Mouse (Mus musculus) liver, embryonic 14.5 days (tissue): ENCODE results near the gene Dynlt1f.
"Not testable (repeated sequence)": the region's sequence is repeated elsewhere in the genome, so short reads cannot be mapped to it uniquely, and the experiment has no call there.

Experiments
- CTCF ChIP-seq: IDR thresholded peaks from 2 replicates; pipeline ENCODE4 v1.5.1; 2016; ENCODE audit warnings: antibody characterized with exemption, low read depth, control low read depth
- EP300 ChIP-seq: IDR thresholded peaks from 2 replicates; pipeline ENCODE4 v1.6.1; 2016; ENCODE audit warnings: antibody characterized with exemption, low read depth

DNA sequence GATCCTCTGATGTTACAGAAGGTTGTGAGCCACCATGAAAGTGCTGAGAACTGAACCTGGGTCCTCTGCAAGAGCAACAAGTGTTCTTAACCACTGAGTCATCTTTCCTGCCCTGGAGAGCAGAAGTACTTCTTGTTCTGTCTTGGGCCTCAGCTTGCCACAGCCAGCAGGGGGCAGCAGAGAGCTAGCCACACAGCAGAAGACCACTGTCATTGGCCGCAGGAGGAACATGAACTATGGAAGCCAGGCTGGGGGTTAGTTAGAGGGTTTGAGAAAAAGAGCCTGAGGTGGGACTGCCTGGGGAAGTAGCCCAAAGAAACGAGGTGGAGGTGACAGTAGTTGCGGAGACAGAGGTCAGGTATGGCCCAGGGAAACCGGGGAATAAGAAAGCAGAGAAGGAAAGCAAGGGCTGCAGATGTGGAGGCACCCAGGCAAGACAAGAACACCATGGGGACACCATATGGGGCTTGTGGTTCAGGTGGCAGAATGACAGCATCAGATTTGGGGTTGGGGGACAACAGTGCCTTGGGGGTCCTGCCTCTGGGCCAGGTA is 41.6 kb upstream of the Dynlt1f start:
- not testable (repeated sequence) for TF ChIP-seq EP300
- TF ChIP-seq CTCF, result peak; percentile 72
